Mouse (Mus musculus): ENCODE measurements at regions not wholly inside any gene's neighbourhood (a gene's known extent, or its start where the extent isn't known, plus 50 kb on each side); places are given as distances from the start of the nearest gene placed in this dataset.

DNA sequence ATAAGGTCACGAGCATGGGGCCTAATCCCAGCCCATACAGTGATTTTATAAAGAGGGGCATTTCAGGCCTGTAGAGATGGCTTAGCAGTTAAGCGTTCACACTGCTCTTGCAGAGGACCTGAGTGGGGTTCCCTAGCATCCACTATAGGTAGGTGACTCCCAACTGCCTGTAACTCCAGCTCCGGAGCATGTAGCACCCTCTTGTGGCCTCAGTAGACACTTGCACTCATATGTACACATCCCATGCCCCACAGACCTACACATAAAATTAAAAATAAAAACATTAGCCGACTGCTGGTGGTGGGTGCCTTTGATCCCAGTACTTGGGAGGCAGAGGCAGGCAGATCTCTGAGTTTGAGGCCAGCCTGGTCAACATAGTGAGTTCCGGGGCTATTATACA lies 158.8 kb downstream of the Unc5cl start:
- TF ChIP-seq CTCF (IDR thresholded peaks at IDR 0.05; ENCODE audit: low read depth) (peak; percentile 36), EP300 (IDR thresholded peaks at IDR 0.05; ENCODE audit: low read depth) (no peak)

All from liver, embryonic 14.5 days (tissue).